Mouse (Mus musculus): ENCODE data around the gene Ctc1. TPM values are rescaled to one million over a fixed set of nuclear protein-coding genes. Genes with fewer than 3 reads are reported as not detected.

Ctc1 gene
- polyA plus RNA-seq, 1 experiment from 2014 or later = 67.0 TPM

DNA sequence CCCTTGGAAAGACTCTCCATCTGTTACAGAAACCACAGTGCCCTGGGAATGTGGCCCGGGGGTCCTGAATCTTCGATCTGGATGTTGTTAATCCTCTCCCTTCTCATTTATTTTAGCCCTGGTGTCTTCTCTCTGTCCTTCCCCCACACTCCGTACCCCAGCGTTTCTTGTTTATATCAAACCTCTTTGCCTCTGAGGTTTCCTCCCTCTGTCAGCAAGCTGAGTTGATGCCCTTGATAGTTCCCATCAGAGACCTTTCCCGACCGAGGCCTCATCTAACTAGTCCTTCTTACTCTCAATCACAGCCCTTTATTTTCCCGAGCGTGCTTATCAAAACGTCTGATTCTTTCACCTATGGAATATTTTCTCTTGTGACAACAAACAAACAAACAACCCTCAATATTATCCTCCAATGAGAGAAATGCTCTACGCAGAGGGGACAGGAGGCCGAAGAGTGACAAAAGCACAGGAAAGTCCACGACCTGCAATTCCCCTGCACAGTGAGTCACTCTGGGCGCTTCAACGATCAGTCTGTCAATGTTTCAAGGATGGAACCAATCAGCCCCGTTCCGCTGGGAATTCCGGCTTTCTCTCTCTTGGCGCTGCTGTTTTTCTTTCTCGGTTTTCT is 43.1 kb downstream of the Ctc1 start:
- H3K9ac ChIP-seq = peak overlapping the region; percentile 62
- peak overlapping the region; percentile 92 for H3K4me2 ChIP-seq
- peaks cover 31% of the 10 kb centered on the region for H3K4me1 ChIP-seq
- WGBS = under 1% methylated on average over 19 of the region's 19 CpGs
- H3K9me3 ChIP-seq = no peaks in the 10 kb centered on the region
- H3K4me3 ChIP-seq = peak overlapping the region; percentile 84
- H3K27me3 ChIP-seq (replicated peaks) = no peaks in the 10 kb centered on the region
- no peaks in the 10 kb centered on the region for H3K36me3 ChIP-seq (replicated peaks)
- H3K27ac ChIP-seq = peak overlapping the region; percentile 95
- peak; percentile 9 for ATAC-seq (replicated peaks)

DNA sequence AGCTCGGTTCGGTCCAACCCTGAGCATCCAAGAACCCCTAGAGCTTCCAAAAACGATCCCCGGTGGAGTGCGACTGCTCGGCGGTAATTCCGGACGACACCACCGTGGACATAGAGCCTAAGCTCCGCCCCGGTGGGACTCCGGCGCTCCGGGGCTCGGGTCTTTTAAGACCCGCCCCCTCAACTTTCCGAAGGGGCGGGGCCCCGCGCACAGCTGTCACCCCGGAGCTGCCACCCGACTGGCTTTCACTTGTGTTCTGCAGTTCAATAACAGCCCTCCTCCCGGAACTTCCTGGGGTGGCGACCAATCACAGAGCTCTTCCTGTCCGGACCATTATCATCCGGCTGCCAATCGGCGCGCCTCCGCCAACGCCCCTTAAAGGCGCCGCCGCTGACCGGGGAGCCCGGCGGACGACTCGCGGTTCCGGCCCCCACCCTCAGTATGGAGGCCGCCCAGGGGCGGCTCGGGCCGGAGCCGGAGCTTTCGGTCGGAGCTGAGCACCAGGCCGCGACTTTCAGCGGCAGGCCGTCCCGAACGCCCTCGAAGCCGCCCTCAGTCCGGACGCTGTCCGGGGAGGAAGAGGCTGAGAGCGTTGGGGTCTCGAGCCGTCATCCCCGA is 43.8 kb downstream of the Ctc1 start, which contains the start of gene Borcs6:
Gene Borcs6 (plus strand): TSS at position 361 of the 618 bp plus-strand sequence.
- peak within 1 kb of the TSS; percentile 92 for H3K4me2 ChIP-seq
- peak; percentile 93 for ATAC-seq (replicated peaks)
- under 1% methylated on average over 62 of the region's 64 CpGs for WGBS
- H3K4me1 ChIP-seq = peaks cover 37% of the 10 kb centered on the region
- H3K27me3 ChIP-seq (replicated peaks) = no peaks in the 10 kb centered on the region
- H3K36me3 ChIP-seq (replicated peaks) = no peaks in the 10 kb centered on the region
- peak within 1 kb of the TSS; percentile 89 for H3K9ac ChIP-seq
- no peaks in the 10 kb centered on the region for H3K9me3 ChIP-seq
- H3K4me3 ChIP-seq = peak within 1 kb of the TSS; percentile 84
- H3K27ac ChIP-seq = peak within 1 kb of the TSS; percentile 95

DNA sequence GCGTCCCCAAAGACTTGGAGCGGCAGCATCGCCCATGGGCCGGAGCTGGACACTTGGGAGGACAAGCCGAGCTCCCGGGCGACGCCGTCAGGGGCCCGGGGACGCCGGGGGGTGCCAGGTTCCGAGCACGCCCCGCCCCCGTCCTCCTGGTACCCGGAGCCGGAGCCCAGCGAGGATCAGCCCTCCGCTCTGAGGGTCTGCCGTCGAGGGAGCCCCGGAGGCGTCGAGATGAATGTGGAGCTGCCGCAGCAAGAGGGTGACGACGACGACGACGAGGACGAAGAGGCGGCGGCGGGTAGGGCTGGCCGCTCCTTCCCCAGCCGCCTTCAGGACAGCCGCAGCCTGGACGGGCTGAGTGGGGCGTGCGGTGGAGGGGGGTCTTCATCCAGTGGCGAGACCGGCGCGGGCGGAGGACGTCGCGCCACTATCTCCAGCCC is 44.3 kb downstream of the Ctc1 start:
- no peaks in the 10 kb centered on the region for H3K9me3 ChIP-seq
- H3K9ac ChIP-seq = peak overlapping the region; percentile 89
- peak overlapping the region; percentile 95 for H3K27ac ChIP-seq
- peaks cover 40% of the 10 kb centered on the region for H3K4me1 ChIP-seq
- H3K4me2 ChIP-seq = peak overlapping the region; percentile 92
- whole genome bisulfite sequencing = under 1% methylated on average over 48 of the region's 49 CpGs
- no peaks in the 10 kb centered on the region for H3K27me3 ChIP-seq (replicated peaks)
- ATAC-seq (replicated peaks) = peak; percentile 44
- H3K36me3 ChIP-seq (replicated peaks) = no peaks in the 10 kb centered on the region
- peak overlapping the region; percentile 84 for H3K4me3 ChIP-seq

DNA sequence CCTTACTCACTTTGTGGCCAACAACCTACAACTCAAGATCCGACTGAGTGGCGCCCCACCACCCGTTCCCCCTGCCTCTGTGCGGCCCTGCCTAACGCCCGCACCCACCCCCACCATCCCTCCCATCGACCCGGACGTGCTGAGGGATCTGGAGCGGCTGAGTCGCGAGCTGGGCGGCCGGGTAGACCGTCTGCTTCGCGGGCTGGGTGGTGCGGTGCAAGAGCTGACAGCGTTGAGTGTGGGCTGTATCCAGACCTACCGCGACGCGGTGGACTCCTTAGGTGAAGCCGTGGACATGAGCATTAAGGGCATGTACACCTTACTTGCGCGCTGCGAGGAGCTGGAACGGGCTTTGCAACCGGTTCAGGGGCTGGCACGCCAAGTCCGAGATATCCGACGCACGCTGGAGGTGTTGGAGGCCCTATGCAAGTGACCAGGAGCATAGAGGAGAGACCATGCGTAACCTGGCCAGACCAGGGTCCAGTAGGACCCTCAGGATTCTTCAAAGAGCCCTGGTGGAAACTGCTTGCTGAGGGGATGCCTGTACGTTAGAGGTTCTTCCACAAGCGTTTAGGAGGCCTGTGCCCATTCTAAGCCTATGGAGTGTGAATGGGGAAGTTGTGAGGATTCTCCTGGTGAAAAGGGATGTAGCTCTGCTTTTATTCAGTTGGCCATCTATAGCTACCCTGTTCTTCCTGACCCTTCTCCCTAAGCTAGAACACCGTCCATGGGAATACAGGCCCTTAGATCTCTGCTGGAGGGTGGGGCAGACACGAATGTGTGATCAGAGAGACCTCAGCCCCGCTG is 44.9 kb downstream of the Ctc1 start:
- no peaks in the 10 kb centered on the region for H3K27me3 ChIP-seq (replicated peaks)
- no peak for ATAC-seq (replicated peaks)
- peaks cover 43% of the 10 kb centered on the region for H3K4me1 ChIP-seq
- H3K9me3 ChIP-seq = no peaks in the 10 kb centered on the region
- peak overlapping the region; percentile 89 for H3K9ac ChIP-seq
- H3K27ac ChIP-seq = peak overlapping the region; percentile 95
- H3K4me3 ChIP-seq = peak overlapping the region; percentile 84
- no peaks in the 10 kb centered on the region for H3K36me3 ChIP-seq (replicated peaks)
- peak overlapping the region; percentile 92 for H3K4me2 ChIP-seq
- 1% methylated on average over 40 of the region's 40 CpGs for WGBS

DNA sequence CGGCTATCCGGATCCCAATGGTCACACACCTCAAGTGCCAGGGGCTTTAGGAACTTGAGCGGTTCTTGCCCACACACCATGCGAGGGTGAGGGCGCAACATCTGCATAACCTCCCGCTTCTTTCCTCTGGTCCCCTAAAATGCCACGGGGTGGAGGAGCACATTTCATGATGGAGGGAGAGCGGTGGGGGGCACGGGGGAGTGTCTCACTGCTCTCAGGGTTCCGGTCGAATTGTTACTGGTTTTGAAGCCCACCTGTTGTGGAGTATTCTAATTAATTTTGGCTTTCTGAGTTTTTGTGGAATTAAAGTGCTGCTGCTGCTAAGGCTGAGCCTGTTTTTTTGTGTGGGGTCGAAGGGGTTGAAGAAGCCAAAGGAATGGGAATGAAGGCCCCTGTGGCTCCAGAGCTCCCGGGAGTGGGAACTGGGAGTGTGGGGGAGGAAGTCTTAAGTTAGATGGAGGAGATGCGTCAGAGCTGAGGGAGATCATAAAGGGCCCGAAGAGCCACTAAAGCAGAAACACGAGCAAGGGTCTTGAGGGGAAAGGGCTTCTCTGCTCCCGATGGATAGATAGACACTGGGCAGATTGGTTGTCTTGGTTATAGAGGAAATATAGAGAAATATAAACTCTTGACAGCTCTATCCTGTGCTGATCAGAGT is 45.7 kb downstream of the Ctc1 start:
- Histone ChIP-seq H3K27ac (no peak overlapping the region; the same call in 1 of the 2 replicates), H3K4me1 (peaks cover 50% of the 10 kb centered on the region), H3K36me3 (replicated peaks) (no peaks in the 10 kb centered on the region), H3K4me3 (peak overlapping the region; percentile 84), H3K4me2 (peak overlapping the region; percentile 92), H3K27me3 (replicated peaks) (no peaks in the 10 kb centered on the region), H3K9ac (peak overlapping the region; percentile 89), H3K9me3 (no peaks in the 10 kb centered on the region)
- 7% methylated on average over 17 of the region's 17 CpGs for WGBS
- no peak for ATAC-seq (replicated peaks)

DNA sequence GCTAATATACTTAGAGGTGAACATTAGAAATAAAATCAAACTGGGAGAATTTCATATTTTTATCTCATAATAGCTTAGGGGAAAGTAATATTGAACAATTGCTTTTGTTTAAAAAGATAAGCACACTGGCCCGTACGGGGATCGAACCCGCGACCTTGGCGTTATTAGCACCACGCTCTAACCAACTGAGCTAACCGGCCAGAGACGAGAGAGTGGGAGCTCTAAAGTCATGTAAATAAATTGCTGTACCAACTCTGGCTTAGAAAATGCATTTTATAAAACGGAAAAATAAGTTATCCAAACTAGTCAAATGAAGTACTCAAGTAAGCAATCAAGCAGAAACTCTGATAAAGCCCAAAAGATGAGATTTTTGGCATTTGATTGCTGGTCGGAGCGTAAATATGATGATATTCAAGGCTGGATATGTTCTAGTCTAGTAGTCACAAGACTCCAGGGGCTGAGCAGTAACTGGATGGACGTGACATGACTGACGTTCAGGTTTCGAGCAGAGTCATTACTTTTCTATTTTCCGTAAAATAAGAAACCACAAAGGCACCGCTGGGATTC is 46.6 kb downstream of the Ctc1 start:
- peak overlapping the region; percentile 92 for H3K4me2 ChIP-seq
- peaks cover 55% of the 10 kb centered on the region for H3K4me1 ChIP-seq
- H3K4me3 ChIP-seq = peak overlapping the region; percentile 84
- peak overlapping the region; percentile 74 for H3K27ac ChIP-seq
- H3K27me3 ChIP-seq (replicated peaks) = no peaks in the 10 kb centered on the region
- H3K9me3 ChIP-seq = no peaks in the 10 kb centered on the region
- no peak; the same call in 1 of the 2 replicates for ATAC-seq (replicated peaks)
- WGBS = under 1% methylated on average over 17 of the region's 17 CpGs
- no peak overlapping the region for H3K9ac ChIP-seq
- no peaks in the 10 kb centered on the region for H3K36me3 ChIP-seq (replicated peaks)

DNA sequence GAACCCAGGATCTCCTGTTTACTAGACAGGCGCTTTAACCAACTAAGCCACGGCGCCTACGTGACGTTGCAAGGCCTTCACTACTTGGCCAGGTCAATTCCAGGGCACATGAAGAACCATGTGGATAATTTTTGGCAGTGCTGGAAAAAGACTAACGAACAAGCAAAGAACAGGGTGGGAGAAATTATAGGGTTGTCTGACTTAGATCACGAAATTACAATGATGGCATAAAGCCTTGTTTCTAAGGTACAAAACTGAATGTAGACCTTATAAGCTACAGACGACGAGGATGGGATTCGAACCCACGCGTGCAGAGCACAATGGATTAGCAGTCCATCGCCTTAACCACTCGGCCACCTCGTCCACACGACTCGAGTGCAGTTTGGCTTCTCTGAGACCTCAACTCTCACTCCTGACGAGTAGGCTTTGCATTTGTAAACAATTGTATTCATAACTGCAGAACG is 47.1 kb downstream of the Ctc1 start:
- Histone ChIP-seq H3K36me3 (replicated peaks) (no peaks in the 10 kb centered on the region), H3K9me3 (no peaks in the 10 kb centered on the region), H3K27ac (peak overlapping the region; percentile 74), H3K4me2 (peak overlapping the region; percentile 92), H3K4me1 (peaks cover 54% of the 10 kb centered on the region), H3K9ac (peak overlapping the region; percentile 34; the same call in 1 of the 2 replicates), H3K27me3 (replicated peaks) (no peaks in the 10 kb centered on the region; the same call in 1 of the 2 replicates), H3K4me3 (peak overlapping the region; percentile 57)
- peak; percentile 53 for ATAC-seq (replicated peaks)
- under 1% methylated on average over 19 of the region's 19 CpGs for WGBS

DNA sequence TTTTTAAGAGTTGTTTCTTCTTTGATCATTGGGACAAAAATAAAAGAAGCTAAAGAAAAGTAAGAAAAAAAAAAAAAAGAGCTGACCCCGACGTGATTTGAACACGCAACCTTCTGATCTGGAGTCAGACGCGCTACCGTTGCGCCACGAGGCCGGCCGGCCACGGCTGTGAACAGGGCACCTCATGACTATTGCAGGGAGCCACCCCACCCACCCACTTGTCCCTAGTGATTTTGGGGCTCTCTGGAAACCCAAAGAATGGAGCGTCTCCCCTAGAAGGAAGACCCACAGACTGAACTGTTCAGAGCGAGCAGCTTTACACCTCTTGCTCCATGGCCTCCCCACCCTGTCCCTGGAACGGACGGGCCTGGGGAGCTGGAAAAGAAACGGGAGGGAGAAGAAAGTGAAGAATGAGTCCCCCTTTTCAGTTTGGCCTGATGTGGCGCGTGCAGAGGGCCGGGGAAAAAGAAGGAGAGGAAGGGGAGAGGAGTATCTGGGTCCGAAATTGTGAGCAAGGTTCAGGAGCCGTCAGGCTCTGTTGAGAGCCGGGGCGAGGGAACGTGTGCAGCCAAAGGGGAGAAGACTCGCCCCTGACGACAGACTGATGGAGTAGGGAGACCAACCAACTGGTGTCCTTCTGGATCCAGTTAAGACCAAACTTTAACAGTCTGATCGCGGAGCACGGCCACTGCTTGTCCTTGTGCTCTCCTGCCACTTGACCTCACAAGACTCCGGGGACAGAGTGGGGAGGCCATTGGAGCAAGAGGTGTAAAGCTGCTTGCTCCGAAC is 47.9 kb downstream of the Ctc1 start:
- Histone ChIP-seq H3K4me3 (peak overlapping the region; percentile 57), H3K4me1 (peaks cover 46% of the 10 kb centered on the region), H3K4me2 (peak overlapping the region; percentile 92), H3K9ac (peak overlapping the region; percentile 44), H3K27me3 (replicated peaks) (no peaks in the 10 kb centered on the region; the same call in 1 of the 2 replicates), H3K36me3 (replicated peaks) (no peaks in the 10 kb centered on the region), H3K27ac (peak overlapping the region; percentile 74), H3K9me3 (no peaks in the 10 kb centered on the region)
- peak; percentile 25 for ATAC-seq (replicated peaks)
- WGBS = under 1% methylated on average over 31 of the region's 31 CpGs

DNA sequence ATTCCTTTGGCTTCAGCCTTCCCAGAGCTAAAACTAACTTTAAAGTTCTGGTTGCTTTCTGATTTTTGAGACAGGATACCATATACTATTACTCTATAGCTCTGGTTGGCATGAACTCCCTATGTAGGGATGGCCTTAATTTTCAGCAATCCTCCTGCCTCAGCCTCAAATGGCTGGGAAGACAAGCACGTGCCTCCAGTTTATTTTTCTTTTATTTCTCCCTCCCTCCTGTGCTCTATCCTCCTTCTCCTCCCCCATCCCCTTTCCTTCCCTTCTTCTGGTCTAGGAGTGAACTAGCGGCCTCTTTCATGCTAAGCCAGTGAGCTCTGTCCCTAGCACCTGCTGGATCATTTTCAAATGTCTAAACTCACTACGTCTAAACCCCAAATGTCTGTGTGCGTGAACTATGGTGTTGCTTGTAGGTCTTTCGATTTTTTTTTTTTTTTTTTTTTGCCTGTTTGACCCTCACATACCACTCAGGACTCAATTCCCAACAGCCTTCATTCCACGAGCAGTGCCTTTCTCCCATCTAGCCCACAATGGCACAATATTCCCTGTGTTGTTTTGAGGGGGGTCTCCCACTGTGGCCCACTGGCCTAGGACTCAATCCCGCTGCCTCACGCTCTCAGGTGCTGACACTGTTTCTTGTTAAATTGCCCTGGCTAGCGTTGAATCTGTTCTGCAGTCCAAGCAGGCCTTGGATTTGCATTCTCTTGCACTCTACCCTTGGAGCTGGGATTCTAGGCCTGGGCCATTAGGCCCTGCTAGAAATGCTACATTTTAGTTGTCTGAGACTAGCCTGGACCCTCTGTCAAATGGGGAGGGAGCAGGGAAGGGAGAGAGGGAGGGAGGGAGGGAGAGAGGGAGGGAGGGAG is 48.8 kb downstream of the Ctc1 start:
- no peak for ATAC-seq (replicated peaks)
- H3K9me3 ChIP-seq = no peaks in the 10 kb centered on the region
- H3K27ac ChIP-seq = peak overlapping the region; percentile 64; the same call in 1 of the 2 replicates
- peaks cover 43% of the 10 kb centered on the region for H3K4me1 ChIP-seq
- H3K36me3 ChIP-seq (replicated peaks) = no peaks in the 10 kb centered on the region
- H3K4me2 ChIP-seq = peak overlapping the region; percentile 92
- H3K27me3 ChIP-seq (replicated peaks) = no peaks in the 10 kb centered on the region; the same call in 1 of the 2 replicates
- peak overlapping the region; percentile 44 for H3K9ac ChIP-seq
- H3K4me3 ChIP-seq = peak overlapping the region; percentile 57
- 46% methylated on average over 9 of the region's 9 CpGs for WGBS

DNA sequence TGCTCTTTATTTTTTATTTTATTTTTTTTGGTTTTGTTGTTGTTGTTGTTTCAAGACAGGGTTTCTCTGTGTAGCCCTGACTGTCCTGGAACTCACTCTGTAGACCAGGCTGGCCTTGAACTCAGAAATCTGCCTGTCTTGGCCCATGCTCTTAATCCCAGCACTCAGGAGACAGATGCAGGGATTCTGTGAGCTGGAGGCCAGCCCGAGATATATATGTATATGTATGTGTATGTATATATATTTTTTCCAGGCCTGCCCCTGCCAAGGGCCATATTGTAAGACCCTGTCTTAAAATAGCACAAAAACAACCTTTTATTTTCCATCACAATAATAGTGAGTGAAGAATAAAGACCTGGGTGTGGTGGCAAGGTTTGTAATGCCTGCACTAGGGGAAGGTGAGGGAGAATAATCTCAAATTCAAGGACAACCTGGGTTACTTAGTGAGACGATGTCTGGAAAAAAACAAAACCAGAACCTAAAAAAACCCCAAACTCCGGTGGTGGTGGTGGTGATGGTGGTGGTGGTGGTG is 49.7 kb downstream of the Ctc1 start:
- Histone ChIP-seq H3K27ac (no peak overlapping the region), H3K27me3 (replicated peaks) (no peaks in the 10 kb centered on the region; the same call in 1 of the 2 replicates), H3K9ac (0 out of 2 replicates have a peak overlapping the region, but pooled peaks have one; percentile 38), H3K9me3 (no peaks in the 10 kb centered on the region), H3K4me2 (peak overlapping the region; percentile 88), H3K36me3 (replicated peaks) (no peaks in the 10 kb centered on the region), H3K4me3 (peak overlapping the region; percentile 40), H3K4me1 (peaks cover 47% of the 10 kb centered on the region)
- 62% methylated on average over 3 of the region's 3 CpGs for WGBS
- no peak for ATAC-seq (replicated peaks)
